Mouse (Mus musculus) c-Kit-positive CD71-negative TER-119-negative erythroid progenitor cells, embryonic 14.5 days (primary cell): ENCODE results near the gene Rpl32.

Source experiments
- DNase-seq: peaks from one replicate; pipeline ENCODE4 v3.0.0-alpha.2; 2013; ENCODE audit warnings: low read depth

Gene Rpl32

GRCm38 (mm10) chr6:115808488-115809231 is at the start of gene Rpl32:
Gene Rpl32, minus strand, starts transcription at chr6:115808747.
- peak; percentile 88 for DNase-seq

DNA sequence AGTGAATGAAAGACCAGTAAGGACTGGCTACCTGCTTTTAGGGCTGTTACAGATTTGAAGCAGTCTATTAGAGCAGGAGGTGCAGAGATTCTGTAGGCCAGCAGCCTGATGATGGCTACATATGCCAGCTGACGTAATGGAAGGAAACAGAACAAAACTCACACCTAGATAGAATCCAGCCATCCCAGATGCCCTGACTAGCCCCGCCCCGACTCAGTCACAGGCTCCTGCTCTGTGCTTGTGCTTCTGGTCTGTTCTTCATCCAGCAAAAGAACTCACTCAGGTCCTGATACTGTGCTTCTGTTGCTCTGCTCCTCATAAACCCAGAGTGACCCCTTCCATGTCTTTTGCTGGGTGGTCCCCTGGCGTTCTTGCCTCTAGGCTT is 47.8 kb upstream of the Rpl32 start:
- DNase-seq: no peak

DNA sequence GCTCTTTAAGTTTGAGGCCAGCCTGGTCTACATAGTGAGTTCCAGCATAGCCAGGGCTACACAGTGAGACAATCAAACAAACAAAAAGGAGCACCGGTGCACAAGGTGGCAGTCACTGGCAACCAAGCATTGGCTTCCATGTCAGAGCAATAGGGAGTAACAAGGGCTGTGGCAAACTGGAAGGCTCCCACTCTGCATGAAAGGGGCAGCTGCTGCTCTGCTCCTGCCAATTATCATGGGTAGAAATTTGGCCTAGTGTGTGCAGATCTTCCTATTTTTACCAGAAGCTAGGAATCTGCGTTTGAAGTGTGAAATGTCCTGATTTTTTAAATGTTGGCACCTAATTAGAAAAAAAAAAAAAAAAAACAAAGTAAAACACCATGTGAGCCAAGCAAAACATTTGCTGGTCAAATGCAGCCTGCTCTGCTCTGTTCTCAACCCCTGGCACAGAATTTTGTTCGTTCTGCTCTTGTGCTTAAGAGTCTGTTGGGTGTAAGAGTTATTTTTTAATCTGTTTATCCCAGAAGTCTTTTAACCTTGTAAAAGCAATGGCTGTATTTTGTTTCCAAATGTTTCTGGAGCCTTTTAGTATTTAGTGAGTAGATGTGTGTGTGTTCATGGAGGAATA is 47.3 kb upstream of the Rpl32 start:
- DNase-seq: no peak

GRCm38 (mm10) chr6:115854432-115854831 is 45.9 kb upstream of the Rpl32 start:
- no peak for DNase-seq

DNA sequence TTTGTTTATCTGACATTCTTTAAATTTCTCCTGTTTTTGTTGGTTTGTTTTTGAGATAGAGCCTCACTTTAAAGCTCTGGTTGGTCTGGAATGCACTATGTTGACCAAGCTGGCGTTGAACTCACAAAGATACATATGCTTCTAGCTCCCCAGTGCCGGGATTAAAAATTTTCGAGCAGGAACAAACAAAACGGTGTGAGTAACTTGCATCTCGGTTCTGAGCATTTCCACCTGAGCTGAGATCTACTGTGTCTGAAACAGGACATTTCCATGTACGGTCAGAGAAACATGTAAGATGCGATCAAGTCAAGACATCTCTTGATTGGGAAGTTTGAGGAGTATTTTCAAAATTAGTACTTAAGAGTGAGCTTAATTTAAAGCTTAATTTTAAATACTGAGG is 45.4 kb upstream of the Rpl32 start:
- DNase-seq: no peak

- peak; percentile 100 for DNase-seq
These were observed 44.7 kb upstream of the Rpl32 start, which contains the start of the genes Mbd4 and Ift122 for GRCm38 (mm10) chr6:115853091-115853813. Gene Mbd4, minus strand, starts transcription at chr6:115853371. Gene Ift122, plus strand, starts transcription at chr6:115853470.

DNA sequence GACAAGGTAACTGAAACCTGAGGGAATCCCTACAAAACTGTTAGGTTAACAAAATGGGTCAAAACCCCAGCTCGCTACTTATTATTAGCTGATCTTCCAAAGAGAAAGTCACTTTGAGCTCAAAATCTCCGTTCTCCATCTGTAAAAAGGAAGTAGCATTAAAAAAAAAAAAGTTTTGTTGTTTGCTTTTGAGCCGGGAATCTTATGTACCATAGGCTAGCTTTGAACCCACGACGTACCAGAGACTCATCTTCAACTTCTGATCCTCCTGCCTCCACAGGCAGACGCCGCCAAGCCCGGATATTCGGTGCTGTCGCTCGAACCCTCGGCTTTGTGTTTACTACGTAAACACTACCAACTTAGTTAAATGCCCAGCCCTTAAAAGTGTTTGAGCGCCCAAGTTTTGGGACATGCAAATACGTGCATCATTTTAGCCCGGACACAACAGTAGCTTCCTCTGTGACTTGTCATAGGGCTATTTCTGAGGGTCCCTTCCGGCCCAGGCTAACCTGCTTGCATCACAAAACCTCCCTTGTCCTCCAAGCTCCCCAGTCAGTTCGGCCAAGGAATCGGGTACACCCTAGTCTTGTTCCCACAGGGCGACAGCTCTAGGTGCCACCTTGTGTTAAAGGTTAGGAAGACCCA is 44.0 kb upstream of the Rpl32 start:
- no peak for DNase-seq

GRCm38 (mm10) chr6:115848598-115849304 is 40.2 kb upstream of the Rpl32 start:
- DNase-seq: no peak

DNA sequence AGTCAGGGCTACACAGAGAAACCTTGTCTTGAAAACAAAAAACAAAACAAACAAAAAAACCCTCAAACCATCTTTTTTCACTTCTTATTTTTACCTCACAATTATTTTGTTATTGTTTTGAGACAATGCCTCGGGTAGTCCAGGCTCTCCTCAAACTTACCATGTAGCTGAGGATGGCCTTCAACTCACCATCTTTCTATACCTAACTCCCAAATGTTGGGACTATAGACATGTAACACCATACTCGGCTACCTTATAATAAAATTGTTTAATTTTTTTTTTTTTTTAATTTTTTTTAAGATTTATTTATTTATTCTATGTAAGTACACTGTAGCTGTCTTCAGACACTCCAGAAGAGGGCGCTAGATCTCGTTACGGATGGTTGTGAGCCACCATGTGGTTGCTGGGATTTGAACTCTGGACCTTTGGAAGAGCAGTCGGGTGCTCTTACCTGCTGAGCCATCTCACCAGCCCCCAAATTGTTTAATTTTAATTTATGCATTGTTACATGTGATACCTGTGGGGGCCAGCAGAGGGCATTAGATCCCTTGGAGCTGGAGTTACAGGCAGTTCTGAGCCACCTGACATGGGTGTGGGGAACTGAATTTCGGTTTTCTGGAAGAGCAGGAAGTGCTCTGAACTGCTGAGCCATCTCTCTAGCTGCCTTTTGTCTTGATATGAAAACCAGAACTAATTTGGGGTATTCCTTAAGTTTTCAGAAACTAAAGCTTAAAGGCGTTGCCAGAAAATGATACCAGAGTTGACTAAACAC is 38.3 kb upstream of the Rpl32 start:
- DNase-seq: no peak

GRCm38 (mm10) chr6:115845006-115845405 is 36.5 kb upstream of the Rpl32 start:
- DNase-seq: no peak

DNA sequence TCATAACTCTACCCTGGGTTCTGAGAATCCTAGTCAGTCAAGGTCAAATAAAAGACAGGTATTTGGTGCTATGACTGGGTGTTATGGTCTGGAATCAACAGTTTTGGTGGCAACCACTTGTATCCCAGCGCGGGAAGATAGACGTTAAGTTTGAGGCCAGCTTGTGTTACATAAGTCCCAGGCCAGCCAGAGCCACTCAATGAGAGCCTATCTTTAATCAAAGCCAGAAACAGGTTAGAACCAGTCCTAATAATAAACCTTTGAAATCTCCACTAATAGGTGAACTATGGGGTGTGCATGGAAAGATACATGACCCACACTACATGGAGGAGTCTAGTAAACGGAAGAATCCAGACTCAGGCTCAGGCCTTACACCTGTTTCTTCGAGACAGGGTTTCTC is 30.2 kb upstream of the Rpl32 start:
- DNase-seq: no peak

GRCm38 (mm10) chr6:115838161-115838597 is 29.6 kb upstream of the Rpl32 start, which contains the start of gene Efcab12:
Gene Efcab12, minus strand, starts transcription at chr6:115838412.
- DNase-seq: peak; percentile 56

- no peak for DNase-seq
These were observed 25.3 kb upstream of the Rpl32 start for GRCm38 (mm10) chr6:115833861-115834260.

DNA sequence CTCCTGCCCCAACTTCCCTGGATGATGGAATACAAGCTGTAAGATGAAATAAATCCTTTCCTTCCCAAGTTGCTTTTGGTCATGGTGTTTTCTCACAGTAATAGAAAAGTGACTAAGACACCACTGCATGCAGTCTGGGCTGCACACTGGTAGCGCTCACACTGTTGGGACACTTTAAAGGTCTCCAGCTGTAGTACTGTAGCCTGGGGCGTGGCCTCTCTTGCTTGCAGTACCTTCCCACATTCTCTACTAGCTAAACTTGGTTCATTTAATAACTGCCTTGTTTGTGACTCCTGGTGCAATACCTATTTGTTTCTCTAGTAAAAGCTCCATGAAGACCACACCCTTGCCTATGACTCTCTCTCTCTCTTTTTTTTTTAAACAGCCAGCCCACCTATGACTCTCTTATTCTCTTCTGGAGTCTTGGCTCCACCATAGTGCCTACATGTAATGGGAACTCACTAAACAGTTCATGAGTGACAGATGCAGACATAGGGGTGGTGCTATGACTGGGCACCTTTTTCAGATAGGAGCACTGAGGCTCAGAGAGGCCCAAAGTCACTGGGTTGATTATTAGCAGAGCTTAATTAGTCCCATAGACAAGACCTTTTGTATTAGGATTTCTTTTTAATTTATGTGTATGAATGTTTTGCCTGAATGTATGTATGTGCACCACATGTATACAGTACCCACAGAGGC is 23.8 kb upstream of the Rpl32 start:
- DNase-seq: no peak

DNA sequence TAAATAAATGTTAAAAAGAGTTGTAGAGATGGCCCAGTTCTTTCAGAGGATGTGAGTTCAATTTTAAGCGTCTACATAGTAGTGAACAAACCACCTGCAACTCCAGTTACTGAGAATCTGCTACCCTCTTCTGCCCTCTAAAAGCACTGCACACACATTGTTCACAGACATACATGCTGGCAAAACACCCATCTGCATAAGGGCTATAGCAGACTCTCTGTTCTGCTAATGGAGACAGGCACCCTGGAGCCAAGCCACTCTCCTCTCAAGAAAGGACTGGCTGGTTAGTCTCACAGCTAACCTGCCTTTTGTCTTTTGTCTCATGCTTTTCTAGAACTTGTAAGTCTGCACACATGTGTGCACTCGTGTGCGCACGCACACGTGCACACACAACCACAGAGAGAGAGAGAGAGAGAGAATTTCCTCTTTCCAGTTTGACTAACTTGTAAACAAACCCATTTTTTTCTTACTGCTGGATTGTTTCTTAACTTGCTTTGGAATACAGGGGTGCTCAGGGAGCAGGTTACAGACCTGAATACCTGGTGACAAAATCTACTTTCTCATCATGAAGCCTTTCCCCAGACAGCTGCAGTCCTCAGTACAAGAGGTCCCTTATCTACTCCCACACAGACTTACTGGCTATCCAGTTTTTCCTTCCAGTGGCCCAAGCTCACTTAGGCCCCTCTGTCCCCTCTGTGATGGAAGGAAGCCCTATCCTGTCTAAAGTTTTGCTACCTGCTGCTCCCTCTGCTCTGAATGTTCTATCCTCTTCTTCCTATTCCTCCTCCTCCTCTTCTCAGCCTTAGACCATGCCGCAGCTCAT is 22.4 kb upstream of the Rpl32 start:
- DNase-seq: no peak

- peak; percentile 74 for DNase-seq
These were observed 15.4 kb upstream of the Rpl32 start for GRCm38 (mm10) chr6:115823850-115824464.

DNA sequence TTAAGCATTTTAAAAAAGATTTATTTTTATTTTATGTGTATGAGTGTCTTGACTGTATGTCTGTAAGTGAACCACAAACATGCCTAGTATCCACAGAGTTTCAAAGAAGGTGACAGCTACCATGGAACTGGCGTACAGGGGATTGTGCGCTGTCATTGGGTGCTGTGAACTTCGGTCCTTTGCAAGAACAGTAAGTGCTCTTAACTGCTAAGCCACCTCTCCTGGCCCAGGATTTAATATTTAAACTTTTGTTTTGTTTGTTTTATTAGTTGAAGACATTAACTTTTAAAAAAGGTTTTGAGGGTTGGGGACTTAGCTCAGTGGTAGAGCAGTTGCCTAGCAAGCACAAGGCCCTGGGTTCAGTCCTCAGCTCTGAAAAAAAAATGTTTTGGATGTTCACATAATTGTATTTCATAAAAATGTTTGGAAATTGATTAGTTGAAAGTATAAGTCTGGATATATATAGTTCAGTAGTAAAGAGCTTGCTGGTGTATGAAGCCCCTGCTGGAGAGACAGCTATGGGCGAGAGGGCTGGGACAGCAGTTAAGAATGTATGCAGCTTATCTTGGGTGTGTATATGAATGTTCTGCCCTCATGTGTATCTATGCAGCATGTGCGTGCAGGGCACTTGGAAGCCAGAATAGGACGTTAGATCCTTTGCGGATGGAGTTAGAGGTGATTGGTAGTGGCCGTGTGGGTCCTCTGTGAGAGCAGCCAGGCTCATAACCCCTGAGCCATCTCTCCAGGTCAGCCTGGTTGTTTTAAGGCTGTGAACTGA is 12.9 kb upstream of the Rpl32 start:
- no peak for DNase-seq

GRCm38 (mm10) chr6:115818129-115818528 is 9.6 kb upstream of the Rpl32 start:
- no peak for DNase-seq
